Mouse (Mus musculus) liver, embryonic 14.5 days (tissue): ENCODE measurements around the gene Fer.
A peak's percentile ranks its signal among the peaks of the same experiment; 100 is the strongest.

Source experiments
- CTCF ChIP-seq: IDR thresholded peaks from 2 replicates; pipeline ENCODE4 v1.5.1; 2016; ENCODE audit warnings: antibody characterized with exemption, low read depth, control low read depth
- EP300 ChIP-seq: IDR thresholded peaks from 2 replicates; pipeline ENCODE4 v1.6.1; 2016; ENCODE audit warnings: antibody characterized with exemption, low read depth

DNA sequence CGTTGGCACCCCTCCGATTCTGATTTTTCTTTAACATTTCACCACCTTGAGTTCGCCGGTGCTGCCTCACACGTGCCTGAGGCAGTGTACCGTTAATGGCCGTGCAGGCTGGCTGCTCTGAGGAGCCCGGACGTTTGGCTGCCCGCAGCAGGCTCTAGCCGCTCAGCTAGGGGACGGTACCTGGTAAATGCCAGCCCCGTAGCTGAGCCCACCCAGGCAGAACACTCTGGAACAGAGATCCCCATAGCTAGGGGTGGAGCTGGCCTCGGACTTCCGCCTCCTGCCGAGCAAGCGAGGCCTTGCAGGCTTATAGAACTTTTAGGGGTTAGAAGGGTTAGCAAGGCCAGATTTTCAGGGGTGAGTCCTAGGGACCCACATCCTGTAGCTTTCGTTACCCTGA is 75.0 kb downstream of the Fer start:
- TF ChIP-seq CTCF (peak; percentile 7; the same call in 1 of the 2 replicates), EP300 (no peak)
